Mouse (Mus musculus) stomach, embryonic 14.5 days (tissue): ENCODE results near the gene Gnb1l. TPM values are rescaled to one million over a fixed set of nuclear protein-coding genes. Genes with fewer than 3 reads are reported as not detected.
"Not testable (repeated sequence)": the region's sequence is repeated elsewhere in the genome, so short reads cannot be mapped to it uniquely, and the experiment has no call there.

Experiments used
- ATAC-seq: fragments of 200-750 bp; cut with Nextera tagmentation; 2 replicates; pipeline ENCODE4 v1.8.0; 2017; ENCODE audit warnings: low read depth, moderate TSS enrichment; ENCODE audit not compliant: insufficient number of reproducible peaks, insufficient read depth, low FRiP score
- H3K27ac ChIP-seq: fragments of 300-500 bp; sonication (generic); 2 replicates; pipeline ENCODE4 v1.5.1; 2014; ENCODE audit warnings: mild to moderate bottlenecking, low read length, moderate library complexity, mixed read lengths
- H3K27me3 ChIP-seq: fragments of 300-500 bp; sonication (generic); 2 replicates; pipeline ENCODE4 v1.6.1; 2014; ENCODE audit warnings: low read length, control low read depth, mixed read lengths; ENCODE audit not compliant: control insufficient read depth, insufficient read depth
- H3K36me3 ChIP-seq: fragments of 300-500 bp; sonication (generic); 2 replicates; pipeline ENCODE4 v1.6.1; 2014; ENCODE audit warnings: mild to moderate bottlenecking, control low read depth, low read length, moderate library complexity, mixed read lengths; ENCODE audit not compliant: control insufficient read depth, insufficient read depth
- H3K4me1 ChIP-seq: fragments of 300-500 bp; sonication (generic); 2 replicates; pipeline ENCODE4 v1.6.1; 2014; ENCODE audit warnings: low read length, control low read depth, mixed read lengths; ENCODE audit not compliant: control insufficient read depth, insufficient read depth
- H3K4me2 ChIP-seq: fragments of 300-500 bp; sonication (generic); replicated peaks from 2 replicates; pipeline ENCODE4 v1.6.1; 2014; ENCODE audit warnings: low read depth, low read length, control low read depth
- H3K4me3 ChIP-seq: fragments of 300-500 bp; sonication (generic); 2 replicates; pipeline ENCODE4 v1.5.1; 2014; ENCODE audit warnings: low read depth, low read length, control low read depth
- H3K9ac ChIP-seq: fragments of 300-500 bp; sonication (generic); replicated peaks from 2 replicates; pipeline ENCODE4 v1.6.1; 2014; ENCODE audit warnings: low read depth, mild to moderate bottlenecking, control low read depth, low read length, moderate library complexity, mixed read lengths
- H3K9me3 ChIP-seq: fragments of 300-500 bp; sonication (generic); 2 replicates; pipeline ENCODE4 v1.6.1; 2016; ENCODE audit warnings: low read depth, low read length, control low read depth; ENCODE audit not compliant: control insufficient read depth
- WGBS: fragments of 180-500 bp; shearing (Covaris S2); extraction: QIAGEN DNeasy Blood & Tissue Kit; methylation state at CpG from one replicate; pipeline ENCODE4 v1.1.7; 2014; 5-methylcytosine and 5-hydroxymethylcytosine counted together
- polyA plus RNA-seq: library from polyadenylated mRNA; unstranded; fragments of >200 nt; fragmentation: Nextera tagmentation; extraction: Ambion mirVana; gene quantifications from 2 replicates; pipeline ENCODE4 v1.2.1, GENCODE M21; 2014

The Gnb1l gene
- polyA plus RNA-seq, 1 experiment from 2014 or later = 15.5 TPM

- 41% methylated on average over 1 of the region's 1 CpGs for WGBS
- no peak for ATAC-seq
- Histone ChIP-seq H3K4me2 (no peak overlapping the region), H3K27ac (no peak overlapping the region), H3K36me3 (peaks cover 2% of the 10 kb centered on the region; the same call in 1 of the 2 replicates), H3K9me3 (no peaks in the 10 kb centered on the region), H3K4me1 (no peaks in the 10 kb centered on the region), H3K27me3 (no peaks in the 10 kb centered on the region), H3K9ac (no peak overlapping the region), H3K4me3 (no peak overlapping the region)
Measured at GRCm38 (mm10) chr16:18507200-18507549, 8.7 kb downstream of the Gnb1l start.

- H3K36me3 ChIP-seq = no peaks in the 10 kb centered on the region
- no peaks in the 10 kb centered on the region for H3K4me1 ChIP-seq
- H3K27ac ChIP-seq = no peak overlapping the region
- no peak for ATAC-seq
- WGBS = 82% methylated on average over 5 of the region's 5 CpGs
- H3K9ac ChIP-seq = no peak overlapping the region
- H3K4me3 ChIP-seq = no peak overlapping the region
- H3K4me2 ChIP-seq = no peak overlapping the region
- no peaks in the 10 kb centered on the region for H3K9me3 ChIP-seq
- H3K27me3 ChIP-seq = no peaks in the 10 kb centered on the region
Measured at GRCm38 (mm10) chr16:18511741-18512140, 13.2 kb downstream of the Gnb1l start.

- no peak for ATAC-seq
- WGBS = 32% methylated on average over 6 of the region's 6 CpGs
- H3K4me2 ChIP-seq = no peak overlapping the region
Measured at GRCm38 (mm10) chr16:18513508-18513907, 15.0 kb downstream of the Gnb1l start.

GRCm38 (mm10) chr16:18518091-18518490 is 19.6 kb downstream of the Gnb1l start:
- no peak for ATAC-seq
- no peaks in the 10 kb centered on the region for H3K4me1 ChIP-seq

More at GRCm38 (mm10) chr16:18513508-18513907, 15.0 kb downstream of the Gnb1l start:
- Histone ChIP-seq H3K36me3 (no peaks in the 10 kb centered on the region), H3K9ac (no peak overlapping the region), H3K27me3 (no peaks in the 10 kb centered on the region), H3K4me1 (no peaks in the 10 kb centered on the region), H3K9me3 (no peaks in the 10 kb centered on the region), H3K27ac (no peak overlapping the region), H3K4me3 (no peak overlapping the region)

GRCm38 (mm10) chr16:18523563-18524245 is 25.2 kb downstream of the Gnb1l start:
- Histone ChIP-seq H3K4me2 (no peak overlapping the region), H3K27me3 (no peaks in the 10 kb centered on the region), H3K9me3 (no peaks in the 10 kb centered on the region), H3K9ac (no peak overlapping the region), H3K27ac (no peak overlapping the region), H3K4me1 (no peaks in the 10 kb centered on the region), H3K4me3 (no peak overlapping the region), H3K36me3 (no peaks in the 10 kb centered on the region)
- no peak for ATAC-seq
- WGBS = 92% methylated on average over 8 of the region's 8 CpGs

More at GRCm38 (mm10) chr16:18518091-18518490, 19.6 kb downstream of the Gnb1l start:
- no peak overlapping the region for H3K4me2 ChIP-seq
- H3K36me3 ChIP-seq = no peaks in the 10 kb centered on the region
- no peak overlapping the region for H3K9ac ChIP-seq
- no peak overlapping the region for H3K4me3 ChIP-seq
- no peak overlapping the region for H3K27ac ChIP-seq
- no peaks in the 10 kb centered on the region for H3K9me3 ChIP-seq
- H3K27me3 ChIP-seq = no peaks in the 10 kb centered on the region

- Histone ChIP-seq H3K9me3 (no peaks in the 10 kb centered on the region; the same call in 1 of the 2 replicates), H3K4me3 (no peak overlapping the region), H3K27me3 (no peaks in the 10 kb centered on the region), H3K4me2 (no peak overlapping the region), H3K36me3 (no peaks in the 10 kb centered on the region), H3K4me1 (no peaks in the 10 kb centered on the region), H3K9ac (no peak overlapping the region), H3K27ac (no peak overlapping the region)
- 91% methylated on average over 5 of the region's 5 CpGs for WGBS
- no peak for ATAC-seq
Measured at GRCm38 (mm10) chr16:18528656-18529055, 30.1 kb downstream of the Gnb1l start.

- not testable (repeated sequence) for H3K9me3 ChIP-seq, H3K36me3 ChIP-seq, H3K4me1 ChIP-seq, H3K9ac ChIP-seq, H3K4me3 ChIP-seq, H3K27me3 ChIP-seq, H3K27ac ChIP-seq, H3K4me2 ChIP-seq
- ATAC-seq = peak; percentile 100
- 96% methylated on average over 7 of the region's 7 CpGs for WGBS
Measured at GRCm38 (mm10) chr16:18533061-18533460, 34.5 kb downstream of the Gnb1l start.

GRCm38 (mm10) chr16:18537407-18537990 is 39.0 kb downstream of the Gnb1l start:
- Histone ChIP-seq H3K27me3 (no peaks in the 10 kb centered on the region), H3K4me3 (no peak overlapping the region), H3K9me3 (no peaks in the 10 kb centered on the region), H3K9ac (no peak overlapping the region), H3K4me1 (no peaks in the 10 kb centered on the region), H3K4me2 (no peak overlapping the region), H3K36me3 (no peaks in the 10 kb centered on the region), H3K27ac (no peak overlapping the region)
- 94% methylated on average over 3 of the region's 3 CpGs for WGBS
- ATAC-seq = no peak

GRCm38 (mm10) chr16:18539281-18539680 is 40.8 kb downstream of the Gnb1l start:
- WGBS = 48% methylated on average over 6 of the region's 6 CpGs
- no peak overlapping the region for H3K4me2 ChIP-seq

More at GRCm38 (mm10) chr16:18539281-18539680, 40.8 kb downstream of the Gnb1l start:
- Histone ChIP-seq H3K4me1 (no peaks in the 10 kb centered on the region), H3K9ac (no peak overlapping the region), H3K27me3 (no peaks in the 10 kb centered on the region), H3K4me3 (no peak overlapping the region), H3K9me3 (no peaks in the 10 kb centered on the region), H3K36me3 (no peaks in the 10 kb centered on the region), H3K27ac (no peak overlapping the region)
- ATAC-seq = no peak
